Mouse (Mus musculus) ES-Bruce4 (cell line): ENCODE measurements at regions not wholly inside any gene's neighbourhood (a gene's known extent, or its start where the extent isn't known, plus 50 kb on each side); places are given as distances from the start of the nearest gene placed in this dataset.

Experiments
- CTCF ChIP-seq: IDR thresholded peaks from one replicate; pipeline ENCODE4 v1.8.1; 2011; ENCODE audit warnings: low read depth, low read length
- EP300 ChIP-seq: IDR thresholded peaks from 2 replicates; pipeline ENCODE4 v1.6.1; 2011; ENCODE audit warnings: low read depth, low read length; ENCODE audit not compliant: insufficient read depth
- POLR2A ChIP-seq: IDR thresholded peaks from one replicate; pipeline ENCODE4 v1.8.1; 2011; ENCODE audit warnings: low read length; ENCODE audit not compliant: insufficient read depth

DNA sequence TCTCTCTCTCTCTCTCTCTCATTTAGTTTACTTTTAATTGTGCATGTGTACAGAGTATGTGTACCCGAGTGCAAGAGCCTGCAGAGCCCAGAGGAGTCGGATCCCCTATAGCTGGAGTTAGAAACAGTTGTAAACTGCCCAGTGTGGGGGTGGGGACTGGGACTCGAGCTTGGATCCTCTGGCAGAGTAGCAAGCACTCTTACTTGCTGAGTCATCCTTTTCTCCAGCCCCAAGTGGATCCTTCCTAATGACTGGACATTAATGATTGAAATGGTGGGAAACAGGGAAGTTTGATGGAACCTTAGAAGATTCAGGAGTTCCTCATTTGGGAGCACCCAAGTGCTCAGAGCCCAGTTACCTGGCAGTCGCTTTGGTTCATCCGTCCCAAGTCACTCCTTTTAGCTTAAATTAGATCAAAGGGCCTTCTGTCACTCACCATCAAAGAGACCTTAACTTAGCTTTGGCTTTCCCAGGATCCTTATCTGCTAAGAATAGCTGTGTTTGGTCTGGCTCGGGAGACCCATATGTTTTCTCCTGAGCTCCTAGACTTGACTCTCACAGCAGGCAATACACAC is 170.3 kb upstream of the Jmjd1c start:
- TF ChIP-seq EP300, result no peak
- no peak for TF ChIP-seq POLR2A
- TF ChIP-seq CTCF, result no peak
